Mouse (Mus musculus): ENCODE measurements at regions not wholly inside any gene's neighbourhood (a gene's known extent, or its start where the extent isn't known, plus 50 kb on each side); places are given as distances from the start of the nearest gene placed in this dataset.

DNA sequence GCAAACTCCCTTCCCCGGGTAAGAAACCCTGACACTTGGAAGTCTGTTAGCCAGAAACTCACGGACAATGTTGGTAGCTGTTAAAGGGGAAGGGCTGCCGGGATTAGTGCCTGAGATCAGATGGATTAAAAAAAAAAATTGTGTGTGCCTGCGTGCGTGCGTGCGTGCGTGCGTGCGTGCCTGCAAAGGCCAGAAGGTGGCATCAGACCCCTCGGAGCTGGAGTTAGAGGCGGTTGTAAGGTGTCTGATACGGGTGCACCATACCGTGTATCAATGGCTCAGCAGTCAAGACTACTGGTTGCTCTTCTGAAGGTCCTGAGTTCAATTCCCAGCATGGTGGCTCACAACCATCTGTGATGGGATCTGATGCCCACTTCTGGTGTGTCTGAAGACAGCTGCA lies 59.0 kb upstream of the Ccdc167 start:
- DNase-seq, result no peak

DNA sequence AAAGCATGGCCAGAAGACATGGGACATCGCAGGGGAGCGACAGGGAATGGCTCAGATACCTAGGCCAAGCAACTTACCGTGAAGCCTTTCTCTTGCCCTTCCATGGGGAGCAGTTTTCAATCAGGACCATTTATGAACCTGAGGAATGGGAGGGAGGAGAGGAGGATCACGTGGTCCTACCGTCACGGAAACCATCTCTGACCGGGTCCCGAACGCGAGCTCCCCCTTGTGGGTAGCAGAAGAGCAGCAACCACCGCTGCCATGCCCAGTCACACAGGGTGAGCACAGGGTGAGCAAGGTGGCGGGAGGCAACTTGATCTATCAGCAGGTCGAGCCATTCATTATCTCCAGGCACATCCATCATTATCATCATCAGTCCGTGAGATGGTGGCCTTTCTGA lies 56.5 kb upstream of the Ccdc167 start:
- DNase-seq, result peak; percentile 56

DNA sequence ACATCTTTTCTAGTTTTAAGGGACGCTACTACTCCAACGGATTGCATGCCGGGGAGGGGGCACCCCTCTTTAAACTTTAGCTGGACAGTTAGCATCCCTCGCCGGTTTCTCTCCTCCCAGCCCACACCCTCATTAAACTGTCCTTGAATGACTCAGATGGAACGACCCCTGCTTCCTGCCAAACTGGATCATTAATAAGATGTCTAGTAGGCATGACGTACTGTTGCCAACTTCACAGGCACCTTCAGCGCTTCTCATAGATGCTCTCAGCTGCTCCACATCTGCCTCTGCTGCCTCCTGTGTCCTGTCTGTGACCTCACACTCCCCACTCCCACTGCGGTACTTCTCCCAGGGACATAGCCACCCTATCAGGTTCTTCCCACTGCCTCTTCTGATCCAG lies 54.1 kb upstream of the Ccdc167 start:
- no peak for DNase-seq

DNA sequence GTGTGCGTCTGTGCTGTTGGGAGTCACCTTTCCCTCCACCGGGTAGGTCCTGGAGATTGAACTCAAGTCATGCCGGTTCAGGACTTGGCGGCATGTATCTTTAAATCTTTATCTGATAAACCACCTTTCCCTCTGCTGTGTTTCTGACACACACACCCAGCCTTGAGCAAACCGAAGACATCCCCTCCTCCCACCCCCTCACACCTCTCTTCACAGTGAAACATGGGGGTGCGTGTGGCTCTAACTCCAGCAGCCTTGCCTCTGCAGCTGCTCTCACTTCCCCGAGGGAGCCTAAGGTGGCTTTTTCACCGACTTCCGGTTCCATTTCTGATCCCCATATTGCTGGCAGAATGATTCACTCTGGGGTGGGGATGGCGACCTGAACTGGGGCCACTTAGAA lies 52.8 kb upstream of the Ccdc167 start:
- no peak for DNase-seq

DNA sequence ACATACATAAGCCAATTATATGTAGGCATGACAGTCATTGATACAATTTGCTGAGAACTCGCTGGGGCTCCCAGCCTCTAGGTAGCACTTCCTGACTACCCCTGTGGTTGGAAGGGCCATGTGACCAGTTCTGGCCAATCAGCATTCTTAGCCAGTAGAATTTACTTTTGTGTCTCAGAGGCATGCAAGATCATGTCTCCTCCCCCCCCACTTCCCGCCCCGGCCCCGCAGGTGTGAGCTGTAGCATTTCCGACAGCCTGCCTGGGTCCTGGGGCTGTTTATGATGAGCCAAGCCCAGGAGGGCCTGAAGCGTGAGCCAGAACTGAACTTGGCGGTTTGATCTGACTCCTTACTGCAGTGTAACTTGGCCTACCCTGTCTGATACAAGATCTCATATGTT lies 52.3 kb upstream of the Ccdc167 start:
- DNase-seq, result peak; percentile 38

DNA sequence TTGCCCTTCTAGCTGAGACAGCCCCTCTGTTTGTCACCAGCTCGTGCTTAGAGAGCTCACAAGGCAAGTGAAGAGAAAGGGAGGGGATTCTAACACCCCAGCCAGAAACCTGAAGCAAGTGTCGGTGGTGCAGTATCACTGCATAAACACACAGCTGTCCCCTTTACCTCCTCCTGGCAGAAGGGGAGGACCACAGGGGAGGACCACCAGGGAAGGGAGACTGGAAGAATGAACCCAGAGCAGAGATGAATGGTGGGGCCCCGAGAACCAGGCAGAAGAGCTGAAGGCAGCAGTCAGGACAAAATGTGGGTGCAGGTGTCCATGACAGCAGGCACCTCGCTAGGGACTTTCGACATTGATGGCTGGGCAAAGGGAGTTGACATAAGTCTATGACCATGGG lies 51.8 kb upstream of the Ccdc167 start:
- DNase-seq, result no peak
